Mouse (Mus musculus) testis, postnatal 10 days (tissue): Measurements from ENCODE around the gene Notch1.

ENCODE experiments used
- DNase-seq: peaks from one replicate; pipeline ENCODE4 v3.0.0; 2021; ENCODE audit warnings: low spot score

Notch1 gene

DNA sequence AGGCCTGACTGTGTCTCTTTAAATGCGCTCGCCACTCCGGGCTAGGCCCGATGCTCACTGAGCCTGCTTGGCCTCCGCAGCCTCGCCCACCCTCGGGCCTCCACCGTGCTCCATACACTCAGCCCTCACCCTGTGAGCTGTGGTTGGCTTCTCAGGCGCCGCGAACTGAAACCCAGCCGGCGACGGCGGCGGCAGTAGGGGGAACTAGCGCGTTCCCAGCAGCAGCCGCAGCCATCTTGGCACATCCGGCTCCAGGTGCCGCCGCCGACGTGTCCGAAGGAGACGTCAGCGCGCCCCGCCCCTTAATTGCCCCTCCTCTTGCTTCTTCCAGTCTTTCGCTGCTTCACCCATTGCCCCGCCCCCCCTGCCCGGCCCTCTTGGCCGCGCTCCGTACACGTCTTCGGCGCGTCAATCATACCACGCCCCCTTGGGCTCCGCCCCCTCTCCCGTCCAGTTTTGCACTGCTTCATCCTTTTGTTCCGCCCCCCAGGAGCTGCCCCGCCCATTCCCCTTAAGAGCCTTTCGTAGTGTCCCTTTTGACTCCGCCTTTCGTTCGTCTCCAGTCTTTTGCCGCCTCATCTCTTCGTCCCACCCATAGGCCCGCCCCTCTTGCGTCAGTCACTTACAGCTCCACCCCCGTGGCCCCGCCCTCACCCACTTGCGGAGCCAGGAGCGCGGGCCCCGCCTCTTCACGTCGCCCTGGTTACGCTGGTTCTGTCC is 71.4 kb downstream of the Notch1 start, which contains the start of gene Sec16a:
Sec16a (minus strand) TSS at position 271 of the 720 bp plus-strand sequence.
- peak; percentile 100 for DNase-seq

GRCm38 (mm10) chr2:26444368-26444767 is 72.1 kb downstream of the Notch1 start:
- no peak for DNase-seq

- no peak for DNase-seq
These were observed 72.6 kb downstream of the Notch1 start for GRCm38 (mm10) chr2:26443876-26444275.

GRCm38 (mm10) chr2:26442843-26443242 is 73.6 kb downstream of the Notch1 start:
- DNase-seq = no peak

DNA sequence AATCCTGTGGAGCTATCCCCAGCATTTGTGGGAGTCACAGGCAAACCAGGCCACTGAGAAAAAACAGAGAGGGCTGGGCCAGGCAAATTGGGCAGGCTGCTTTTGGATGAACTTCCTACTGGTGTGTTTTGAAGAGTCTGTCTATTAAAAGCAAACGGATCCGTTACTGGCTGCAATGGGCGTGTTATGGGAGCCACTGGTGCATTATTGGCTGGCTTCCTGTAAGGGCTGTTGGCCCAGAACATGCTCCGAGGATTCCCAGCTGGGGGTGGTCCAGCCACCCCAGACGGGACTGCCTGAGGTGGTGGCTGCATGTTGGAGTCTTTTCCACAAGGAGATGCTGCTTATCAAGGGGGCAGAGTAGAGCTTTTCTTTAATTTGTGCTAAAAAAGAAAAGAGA is 74.8 kb downstream of the Notch1 start:
- DNase-seq = no peak

GRCm38 (mm10) chr2:26441261-26441660 is 75.2 kb downstream of the Notch1 start:
- no peak for DNase-seq

DNA sequence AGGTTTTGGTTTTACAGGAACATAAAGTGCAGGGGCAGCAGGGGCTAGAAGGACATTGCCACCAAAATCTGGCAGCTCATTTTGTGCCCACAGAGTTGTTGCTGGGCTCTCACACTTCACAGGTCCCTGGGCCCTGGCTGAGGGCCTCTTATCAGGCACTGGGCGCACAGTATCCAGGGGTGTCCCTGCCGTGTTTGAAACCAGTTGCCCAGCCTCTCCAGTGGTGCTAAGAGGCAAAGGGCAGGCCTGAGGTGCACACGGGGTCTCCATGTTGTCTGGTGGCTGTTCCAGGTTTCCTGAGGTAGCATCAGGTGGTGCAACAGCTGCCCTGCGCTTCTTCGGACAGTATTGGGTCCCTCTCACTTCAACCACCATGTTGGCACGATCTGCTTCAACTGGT is 76.8 kb downstream of the Notch1 start:
- no peak for DNase-seq

DNA sequence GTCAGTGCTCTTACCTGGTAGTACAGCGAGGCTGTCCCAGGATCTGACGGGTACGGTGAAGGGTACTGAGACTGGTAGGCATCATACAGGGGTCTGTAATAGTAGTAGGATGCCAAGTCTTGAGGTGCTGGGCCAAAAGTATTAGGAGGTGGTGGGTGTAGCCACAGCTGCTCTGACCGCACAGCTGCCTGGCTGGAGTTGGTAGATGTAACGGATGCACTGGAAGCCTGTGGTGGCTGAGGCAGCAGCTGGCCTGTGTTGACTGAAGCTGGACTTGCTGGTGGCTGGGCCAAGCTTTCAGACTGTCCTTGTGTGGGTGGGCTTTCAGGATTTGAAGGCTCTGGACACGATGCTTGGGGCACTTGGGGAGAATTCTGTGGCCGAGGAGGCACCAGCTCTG is 78.1 kb downstream of the Notch1 start:
- DNase-seq = no peak

DNA sequence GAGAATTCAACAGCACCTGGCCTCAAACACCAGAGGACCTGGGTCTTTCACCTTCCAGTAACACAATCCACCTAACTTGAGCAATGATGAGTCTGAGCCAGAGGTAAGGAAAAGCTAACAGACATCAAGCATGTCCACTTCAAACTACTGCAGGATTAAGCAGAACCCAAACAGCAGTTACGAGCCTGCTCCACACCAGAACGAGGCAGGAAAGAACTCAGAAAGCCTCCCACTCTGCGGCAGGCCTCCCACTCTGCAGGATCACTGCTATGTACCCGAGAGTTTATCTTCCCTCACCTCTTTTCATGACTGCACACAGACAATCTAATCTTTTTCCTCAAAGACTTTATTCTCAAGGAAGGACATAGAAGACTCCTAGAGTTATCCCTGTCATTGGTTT is 79.2 kb downstream of the Notch1 start:
- no peak for DNase-seq

- no peak for DNase-seq
These were observed 81.5 kb downstream of the Notch1 start for GRCm38 (mm10) chr2:26434791-26435572.

- no peak for DNase-seq
These were observed 86.6 kb downstream of the Notch1 start for GRCm38 (mm10) chr2:26429851-26430250.

DNA sequence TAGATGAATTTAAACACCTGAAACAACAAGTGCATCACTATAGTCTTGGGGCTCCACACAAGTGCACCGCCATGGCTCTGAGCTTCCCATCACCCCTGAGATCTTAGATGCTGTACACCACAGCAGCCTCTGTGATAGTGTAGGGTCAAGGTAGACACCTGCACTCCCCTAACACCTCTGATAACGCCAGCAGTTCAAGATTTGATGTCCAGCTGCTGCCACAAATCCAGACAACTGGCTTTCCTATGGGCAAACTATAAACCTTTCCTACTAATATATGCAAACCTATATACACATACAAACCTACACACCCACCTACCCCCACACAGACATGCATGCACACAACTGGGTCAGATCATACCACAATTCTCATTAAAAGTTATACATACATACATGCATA is 91.9 kb downstream of the Notch1 start:
- no peak for DNase-seq

DNA sequence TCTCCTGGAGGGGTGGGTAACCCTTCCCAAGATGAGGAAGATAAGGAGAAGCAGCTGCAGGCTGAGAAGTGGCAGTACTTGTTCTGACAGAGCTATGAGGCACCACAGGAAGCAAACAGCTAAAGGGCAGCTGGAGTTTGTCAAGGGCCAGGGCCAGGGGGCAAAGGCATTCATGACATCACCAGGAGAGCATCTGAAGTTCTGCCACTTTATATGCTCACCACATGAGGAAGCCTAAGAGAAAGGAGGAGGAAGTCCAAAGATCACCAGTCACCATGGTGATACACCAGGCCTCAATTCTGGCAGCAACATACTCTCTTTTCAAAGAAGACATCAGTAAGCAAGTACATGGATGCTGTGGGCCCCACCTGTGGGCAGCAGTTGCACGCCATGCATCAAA is 93.4 kb downstream of the Notch1 start:
- DNase-seq = no peak

DNA sequence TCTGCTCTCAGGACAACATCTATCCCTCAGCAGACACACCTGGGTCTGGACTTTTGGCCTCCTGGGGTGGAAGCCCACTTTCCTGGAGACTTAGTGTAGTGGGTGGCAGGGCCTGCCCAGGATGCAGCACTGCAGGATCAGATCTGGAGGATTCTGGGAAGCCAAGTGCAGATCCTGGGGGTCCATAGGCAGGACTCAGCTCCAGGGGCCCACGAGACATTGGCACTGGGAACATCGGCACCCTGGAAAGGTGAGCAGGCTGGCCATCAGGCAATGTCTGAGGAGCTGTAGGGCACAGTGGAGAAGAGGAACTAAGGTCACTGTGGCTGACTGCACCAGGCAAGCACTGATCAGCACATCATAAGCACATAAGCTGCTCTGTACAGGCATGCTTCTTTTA is 94.5 kb downstream of the Notch1 start:
- no peak for DNase-seq

DNA sequence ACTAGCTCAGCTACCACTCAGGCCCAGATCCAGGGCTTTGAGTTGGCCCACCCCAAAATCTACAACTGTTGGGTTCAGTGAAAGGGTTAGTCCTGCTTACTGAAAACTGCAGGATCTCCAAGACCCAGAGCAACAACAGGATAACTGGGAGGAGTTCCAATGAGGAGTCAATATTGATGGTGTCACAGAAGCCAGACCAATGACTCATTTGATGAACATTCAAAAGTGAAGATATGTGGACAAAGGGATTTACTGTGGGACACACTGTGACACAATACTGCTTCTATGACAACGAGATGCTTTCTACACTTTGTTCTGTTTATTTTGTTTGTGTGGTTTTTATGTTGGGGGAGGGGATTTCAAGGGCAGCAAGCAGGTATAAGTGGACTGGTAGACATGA is 98.3 kb downstream of the Notch1 start:
- no peak for DNase-seq

DNA sequence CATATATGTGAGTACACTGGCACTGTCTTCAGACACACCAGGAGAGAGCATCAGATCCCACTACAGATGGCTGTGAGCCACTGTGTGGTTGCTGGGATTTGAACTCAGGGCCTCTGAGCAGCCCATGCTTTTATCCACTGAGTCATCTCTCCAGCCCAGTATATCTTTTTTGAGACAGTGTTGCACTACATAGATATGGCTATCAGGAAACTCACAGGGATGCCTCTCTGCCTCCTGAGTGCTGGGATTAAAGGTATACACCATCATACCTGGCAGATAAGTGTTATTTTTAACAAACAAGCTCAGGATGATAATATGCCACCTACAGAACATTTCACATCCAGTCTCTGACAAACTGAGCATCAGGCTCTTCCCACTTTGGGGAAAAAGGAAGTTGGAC is 99.4 kb downstream of the Notch1 start:
- DNase-seq = no peak

DNA sequence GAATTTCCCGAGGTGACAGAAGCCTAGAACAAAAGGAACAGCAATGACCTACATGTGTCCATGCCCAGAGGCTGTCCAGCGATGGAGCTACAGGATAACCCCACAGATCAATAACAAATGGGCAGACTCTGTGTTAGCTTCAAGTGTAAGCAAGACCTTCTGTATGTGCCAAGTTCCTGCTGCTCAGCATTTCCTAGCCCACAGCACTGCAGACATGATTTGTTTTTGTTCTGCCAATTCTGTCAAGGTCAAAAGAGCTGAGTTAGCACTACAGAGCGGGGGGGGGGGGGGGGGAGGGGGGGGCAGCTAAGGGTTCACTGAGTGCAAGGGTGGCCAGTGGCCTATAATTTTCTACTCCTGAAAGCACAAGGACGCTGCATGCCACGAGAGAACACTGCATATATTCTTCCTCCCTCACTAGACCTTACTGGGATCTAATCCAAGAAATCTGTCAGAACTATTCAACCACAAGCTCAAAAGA is 105.5 kb downstream of the Notch1 start:
- no peak for DNase-seq

DNA sequence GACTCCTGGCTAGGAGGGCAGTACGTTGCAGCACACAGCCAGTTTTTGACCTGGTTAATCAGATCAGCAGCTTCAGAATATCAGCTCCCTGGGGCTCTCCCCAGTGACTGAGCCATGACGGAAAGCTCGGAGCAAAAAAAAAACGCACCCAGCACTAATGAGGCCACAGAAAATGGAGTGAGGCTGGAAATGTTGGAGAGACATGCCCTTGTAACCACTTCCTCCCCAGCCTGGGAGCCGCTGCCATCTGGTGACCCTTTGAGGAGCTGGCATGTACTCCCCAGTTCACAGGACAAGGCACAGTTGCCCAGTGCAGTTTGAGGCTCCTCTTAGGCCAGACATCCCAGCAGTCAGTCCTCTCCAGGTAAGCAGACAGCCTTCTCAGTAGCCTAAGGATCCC is 106.4 kb downstream of the Notch1 start:
- DNase-seq = no peak

DNA sequence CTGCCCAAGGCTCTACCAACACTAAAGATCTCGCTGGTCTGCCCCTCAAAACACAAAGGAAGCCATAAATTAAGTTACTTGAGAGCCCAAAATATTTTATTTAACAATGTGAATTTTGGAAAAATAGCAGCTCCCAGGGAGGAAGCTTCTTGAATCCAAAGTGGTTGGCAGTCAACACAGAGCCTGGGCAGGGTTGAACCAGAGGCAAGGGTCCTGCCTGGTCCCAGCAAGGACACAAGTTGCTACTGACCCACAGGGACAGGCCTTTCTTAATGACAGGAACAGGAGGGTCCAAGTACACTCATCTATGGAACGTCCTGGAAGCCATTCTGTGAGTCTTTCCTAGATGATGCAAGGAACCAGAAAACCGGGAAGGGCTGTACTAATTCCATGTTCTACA is 107.1 kb downstream of the Notch1 start:
- no peak for DNase-seq

GRCm38 (mm10) chr2:26408515-26409356 is 107.7 kb downstream of the Notch1 start, which contains the start of gene Inpp5e:
Gene Inpp5e (minus strand): TSS chr2:26409203.
- peak; percentile 99 for DNase-seq
